Mouse (Mus musculus) testis, postnatal 10 days (tissue): ENCODE measurements around the gene Gm42420.

ENCODE experiments used
- DNase-seq: peaks from one replicate; pipeline ENCODE4 v3.0.0; 2021; ENCODE audit warnings: low spot score

Gene Gm42420

DNA sequence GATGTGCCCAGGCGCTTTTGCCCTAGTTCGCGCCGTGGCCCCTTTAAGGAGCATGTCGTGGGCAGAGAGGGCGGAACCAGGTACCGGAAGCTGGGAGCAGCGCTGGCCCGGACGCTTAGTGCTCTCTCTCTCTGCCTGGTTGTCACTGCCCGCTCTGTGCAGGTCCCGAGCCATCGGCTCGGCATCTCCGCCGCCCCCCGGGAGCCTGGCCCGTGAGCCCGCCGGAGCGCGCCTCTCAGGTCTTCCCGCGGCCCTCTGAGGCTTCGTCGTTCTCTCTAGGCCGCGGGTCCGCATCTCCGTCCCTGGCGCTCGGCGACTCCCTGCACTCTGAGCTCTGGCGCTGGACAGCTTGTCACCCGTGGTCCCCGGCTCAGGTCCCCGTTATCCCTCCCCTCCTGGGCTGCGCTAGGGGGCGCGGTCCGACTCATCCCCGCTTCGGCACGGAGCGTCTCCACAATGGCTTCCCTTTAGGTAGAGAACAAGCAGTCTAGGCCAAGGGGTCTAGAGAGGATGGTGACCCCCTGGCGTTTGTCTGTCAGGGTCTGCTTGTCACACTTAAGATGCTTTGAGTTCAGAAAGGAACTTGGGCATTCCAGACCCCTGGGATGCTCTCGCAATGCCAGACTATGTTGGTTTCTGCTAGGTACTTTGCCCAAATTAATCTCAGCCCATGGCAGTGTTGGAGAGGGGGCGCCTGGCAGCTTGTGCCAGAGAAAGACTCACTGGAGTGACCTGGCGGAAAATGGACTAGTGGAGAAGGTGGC, 11.6 kb upstream of the Gm42420 start, which contains the start of gene Adck2:
Gene Adck2 (plus strand): TSS at position 83 of the 764 bp plus-strand sequence.
- peak; percentile 75 for DNase-seq

DNA sequence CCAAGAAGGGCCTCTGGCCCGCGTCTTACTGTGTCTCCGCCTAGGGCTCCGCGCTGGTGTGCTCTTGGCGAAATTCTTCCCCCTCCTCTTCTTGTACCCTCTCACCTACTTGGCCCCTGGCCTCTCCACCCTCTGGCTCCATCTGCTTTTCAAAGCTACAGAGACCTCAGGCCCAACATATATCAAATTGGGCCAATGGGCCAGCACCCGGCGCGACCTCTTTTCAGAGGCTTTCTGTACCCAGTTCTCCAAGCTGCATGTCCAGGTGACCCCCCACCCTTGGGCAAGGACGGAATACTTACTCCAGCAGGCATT, 11.0 kb upstream of the Gm42420 start:
- no peak for DNase-seq

DNA sequence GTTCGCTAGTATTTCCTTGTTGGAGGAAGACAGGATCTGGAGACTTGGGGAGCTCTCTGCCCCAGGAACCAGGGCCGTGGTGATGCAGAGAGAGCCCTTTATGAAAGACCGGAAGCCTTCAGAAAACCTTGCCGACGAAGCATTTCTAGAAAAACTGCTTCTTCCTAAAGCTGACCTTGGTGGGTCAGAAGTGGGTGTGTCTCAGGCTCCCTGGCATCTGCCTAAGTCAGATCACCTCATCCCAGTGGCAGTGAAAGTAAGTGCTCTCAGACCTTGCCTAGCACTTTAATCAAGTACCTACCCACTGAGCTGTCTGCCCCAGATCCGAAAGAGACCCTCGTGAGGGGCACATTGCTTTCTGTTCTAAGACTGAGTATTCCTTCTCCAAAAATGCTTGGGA, 10.6 kb upstream of the Gm42420 start:
- no peak for DNase-seq

DNA sequence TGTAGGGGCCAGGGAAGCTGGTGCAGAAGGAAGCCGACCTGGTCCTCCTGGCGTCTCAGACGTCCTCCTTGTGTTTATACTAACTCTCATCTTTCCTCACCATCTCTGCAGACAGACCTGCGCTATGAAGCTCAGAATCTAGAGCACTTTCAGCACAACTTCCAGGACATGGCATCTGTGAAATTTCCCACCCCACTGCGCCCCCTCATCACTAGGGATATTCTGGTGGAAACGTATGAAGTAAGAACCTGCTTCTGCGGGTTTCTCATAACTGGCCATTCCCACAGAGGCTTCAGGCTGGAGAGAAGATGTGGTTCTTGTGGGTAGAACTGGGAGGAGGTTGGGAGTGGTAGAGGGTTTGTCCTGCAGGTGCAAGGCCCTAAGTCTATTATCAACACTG, 6.0 kb upstream of the Gm42420 start:
- no peak for DNase-seq

DNA sequence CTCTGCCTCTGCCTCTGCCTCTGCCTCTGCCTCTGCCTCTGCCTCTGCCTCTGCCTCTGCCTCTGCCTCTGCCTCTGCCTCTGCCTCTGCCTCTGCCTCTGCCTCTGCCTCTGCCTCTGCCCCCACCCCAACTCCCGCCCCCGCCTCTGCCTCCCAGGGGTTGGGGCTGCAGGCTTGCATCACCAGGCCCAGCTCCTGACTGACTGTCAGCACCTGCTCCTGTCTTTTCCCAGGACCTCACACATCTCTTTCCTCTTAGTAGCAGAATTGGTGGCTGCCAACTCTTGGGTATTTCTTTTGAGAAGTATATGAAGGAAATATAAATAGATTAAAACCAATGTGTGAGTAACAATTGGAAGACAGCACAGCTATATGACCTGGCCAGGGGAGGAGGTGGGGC, 5.0 kb upstream of the Gm42420 start:
- DNase-seq: no peak

DNA sequence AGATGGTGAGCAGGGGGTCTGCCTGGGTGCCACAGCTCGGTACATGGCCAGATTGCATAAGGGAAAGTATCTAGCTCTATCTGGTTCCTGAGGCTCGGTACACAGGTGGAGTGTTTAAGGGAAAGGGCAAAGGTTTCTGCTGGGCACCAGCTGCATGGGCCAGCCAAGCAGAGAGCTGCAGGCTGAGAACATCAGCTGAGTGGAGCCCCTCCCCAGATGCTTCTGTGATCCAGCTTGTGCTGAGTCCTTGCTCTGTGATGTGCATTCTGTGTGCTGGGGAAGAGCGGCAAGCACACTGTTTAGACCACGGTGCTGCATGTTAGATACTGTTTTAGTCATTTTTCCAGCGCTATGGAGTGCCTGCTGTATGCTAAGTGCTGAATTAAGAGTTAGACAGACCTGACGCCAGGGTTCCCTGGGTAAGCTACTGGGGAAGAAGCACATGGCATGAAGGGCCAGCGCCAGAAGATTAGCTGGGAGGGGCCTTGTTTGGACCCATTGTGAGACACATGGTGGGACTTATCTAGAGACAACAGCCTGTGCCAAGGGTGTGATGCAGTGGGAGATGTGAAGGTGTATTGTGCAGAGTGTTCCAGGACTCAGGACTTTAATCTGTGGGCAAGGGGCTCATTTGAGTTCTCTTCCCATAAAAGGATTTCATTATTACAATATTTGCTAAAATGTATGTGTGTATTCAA, 4.3 kb upstream of the Gm42420 start:
- no peak for DNase-seq

DNA sequence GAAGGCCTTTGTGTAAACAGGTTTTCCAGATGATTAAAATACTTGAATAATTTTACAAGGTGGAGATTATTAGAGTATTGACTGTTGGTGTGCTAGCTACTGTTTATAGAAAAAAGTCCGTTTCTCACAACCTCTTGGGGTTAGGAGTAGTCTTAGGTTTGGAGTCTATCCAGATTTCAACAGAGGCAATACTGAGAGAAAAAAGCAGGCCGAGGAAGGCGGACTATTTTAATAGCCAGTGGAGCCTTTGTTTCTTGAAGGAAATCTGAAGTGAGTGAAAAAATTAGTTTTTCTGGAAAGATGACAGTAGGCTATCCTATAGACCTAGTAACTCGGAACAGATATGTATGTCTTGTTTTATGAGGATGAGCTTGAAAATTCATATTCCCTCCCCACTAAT, 5.9 kb downstream of the Gm42420 start:
- DNase-seq: no peak

DNA sequence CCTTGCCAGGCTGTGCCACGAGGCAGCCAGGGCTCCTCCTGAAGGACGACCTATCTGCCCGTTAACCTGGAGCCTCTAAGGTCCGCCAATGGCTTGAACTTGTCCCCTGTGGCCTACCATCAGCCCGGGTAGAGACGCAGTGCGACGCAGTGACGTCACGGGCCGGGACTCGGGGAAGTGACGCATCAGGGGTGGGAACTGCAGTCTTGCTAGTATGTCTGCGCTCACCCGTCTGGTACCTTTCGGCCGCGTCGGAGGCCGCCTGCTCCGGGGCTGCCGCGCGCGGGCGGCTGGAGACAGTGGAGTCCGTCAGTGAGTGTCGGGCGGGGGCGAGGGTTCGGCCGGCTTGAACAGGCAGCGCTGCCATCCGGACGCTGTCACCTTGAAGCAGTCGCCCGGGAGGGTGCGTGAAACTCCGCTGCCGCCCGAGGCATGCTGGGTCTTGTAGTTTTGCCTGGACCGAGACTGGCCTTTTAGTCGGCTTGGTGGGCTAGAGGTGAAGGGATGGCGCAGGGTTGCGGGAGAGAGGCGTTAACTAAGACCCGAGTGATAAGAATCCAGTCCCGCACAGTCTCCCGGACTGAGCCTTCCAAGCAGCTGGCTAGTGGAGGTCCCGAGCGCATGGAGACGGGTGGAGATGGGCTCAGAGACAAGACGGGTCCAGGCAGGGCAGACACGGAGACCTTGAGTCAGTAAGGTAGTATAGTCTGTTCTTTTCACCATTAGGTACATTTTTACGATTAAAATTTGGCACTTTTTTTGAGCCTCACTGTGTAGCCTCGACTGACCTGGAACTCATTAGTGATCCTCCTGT, 7.1 kb downstream of the Gm42420 start, which contains the start of gene Ndufb2:
Gene Ndufb2 (plus strand): TSS at position 174 of the 814 bp plus-strand sequence.
- peak; percentile 95 for DNase-seq

DNA sequence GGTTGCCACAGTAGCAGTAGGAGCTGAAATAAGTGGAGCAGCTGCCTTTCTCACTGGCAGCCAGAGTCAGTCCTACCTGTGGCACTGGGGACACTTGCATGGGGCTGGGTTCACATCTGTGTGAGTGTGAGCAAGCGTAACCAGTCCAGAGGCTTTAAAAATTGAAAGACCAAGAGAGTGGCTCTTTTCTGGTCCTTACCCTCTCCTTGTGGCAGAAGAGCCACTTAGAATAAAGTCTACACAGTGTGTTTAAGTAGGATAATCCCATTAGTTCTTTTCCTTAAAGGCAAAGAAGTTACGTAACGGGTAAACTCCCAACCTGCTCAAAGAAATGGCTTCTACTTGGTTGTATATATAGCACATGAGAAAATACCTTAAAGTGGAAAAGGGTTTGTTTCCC, 15.3 kb downstream of the Gm42420 start:
- DNase-seq: no peak

DNA sequence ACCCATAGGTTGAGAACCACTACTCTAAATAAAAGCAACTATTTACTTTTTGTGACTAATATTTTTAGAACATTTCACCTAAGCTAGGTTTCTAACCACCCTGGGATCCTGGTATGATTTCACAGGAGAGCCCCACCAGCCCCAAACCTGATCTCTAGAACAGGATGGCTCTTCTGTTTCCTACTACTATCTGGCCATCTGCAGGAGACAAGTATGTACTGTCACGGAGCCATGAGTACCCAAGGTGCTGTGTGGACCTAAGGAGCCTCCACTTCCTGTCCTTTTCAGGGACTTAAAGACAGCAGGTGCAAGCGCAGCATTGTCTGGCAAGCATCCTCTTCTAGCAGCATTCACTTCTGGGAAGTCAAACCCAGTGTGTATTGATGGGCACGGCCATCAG, 16.3 kb downstream of the Gm42420 start:
- no peak for DNase-seq

DNA sequence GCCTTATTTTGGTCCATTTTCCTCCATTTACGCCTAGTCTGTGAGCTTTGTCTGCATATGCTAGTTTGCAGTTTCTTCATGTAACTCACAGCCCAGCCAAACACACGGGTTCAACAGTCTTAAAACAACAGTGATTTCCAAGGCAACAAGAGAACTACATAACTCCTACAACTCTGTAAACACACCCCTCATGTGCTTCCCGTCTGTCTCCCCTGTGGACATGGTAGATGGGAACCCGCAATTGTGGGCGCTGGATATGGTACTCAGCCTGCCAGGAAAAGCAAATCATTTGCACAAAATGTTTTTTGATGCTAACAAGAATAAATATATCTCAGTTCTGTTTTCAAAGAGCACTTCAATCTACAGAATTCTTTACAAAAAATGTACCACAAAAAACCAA, 19.0 kb downstream of the Gm42420 start:
- no peak for DNase-seq

DNA sequence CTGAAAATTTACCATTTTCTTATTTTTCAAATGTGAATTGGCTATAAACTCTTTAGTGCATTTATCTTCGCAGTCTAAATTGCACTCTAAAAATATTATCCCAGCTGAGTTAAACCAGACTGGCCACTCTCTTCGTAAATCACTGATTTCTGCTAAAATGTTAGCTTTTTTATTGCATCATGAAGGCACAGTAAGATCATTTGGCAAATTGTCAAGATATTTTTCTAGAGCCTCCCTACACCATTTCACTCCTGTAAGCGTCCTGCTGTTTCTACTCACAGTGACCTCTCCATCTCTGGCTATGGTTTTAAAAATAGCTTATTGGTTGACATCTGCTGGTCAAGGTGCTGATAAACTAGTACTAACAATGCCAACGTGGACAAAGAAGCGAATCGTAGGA, 20.5 kb downstream of the Gm42420 start:
- DNase-seq: no peak

DNA sequence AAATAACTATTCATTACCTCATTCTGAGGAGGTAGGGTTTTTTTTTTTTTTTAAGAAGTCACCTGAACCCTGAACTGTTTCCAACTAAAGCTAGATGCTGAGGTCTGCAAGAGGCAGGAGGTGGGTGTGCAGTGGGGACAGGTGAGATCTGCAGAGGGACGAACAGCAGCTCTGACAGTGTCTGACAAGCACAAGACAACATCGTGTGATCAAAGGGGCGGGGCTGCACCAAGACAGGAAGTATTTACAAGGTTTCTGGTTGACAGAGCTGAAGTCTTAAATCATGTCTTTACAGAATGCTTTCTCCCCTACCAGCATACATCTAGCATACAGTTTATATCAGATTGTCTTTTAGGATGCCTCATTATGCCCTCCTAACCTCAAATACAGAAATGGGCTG, 21.3 kb downstream of the Gm42420 start:
- DNase-seq: no peak

DNA sequence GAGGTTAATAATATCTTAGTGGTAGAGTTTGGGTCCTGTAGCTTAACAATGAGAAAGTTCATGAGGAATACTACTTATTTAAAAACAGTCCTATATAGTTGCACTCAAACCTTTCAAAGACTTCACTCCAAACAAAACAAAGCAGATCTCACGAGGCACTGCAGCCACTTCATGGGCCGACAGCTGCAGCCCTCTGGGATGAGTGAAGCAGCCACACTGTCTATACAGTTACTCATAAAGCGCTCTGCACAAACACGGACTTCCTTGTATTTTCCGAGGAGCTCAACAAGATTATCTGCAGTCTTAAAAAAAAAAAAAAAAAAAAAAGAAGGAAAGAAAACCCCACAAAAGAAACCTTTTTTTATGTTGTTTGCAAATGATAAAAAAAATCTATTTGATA, 21.8 kb downstream of the Gm42420 start:
- DNase-seq: no peak

DNA sequence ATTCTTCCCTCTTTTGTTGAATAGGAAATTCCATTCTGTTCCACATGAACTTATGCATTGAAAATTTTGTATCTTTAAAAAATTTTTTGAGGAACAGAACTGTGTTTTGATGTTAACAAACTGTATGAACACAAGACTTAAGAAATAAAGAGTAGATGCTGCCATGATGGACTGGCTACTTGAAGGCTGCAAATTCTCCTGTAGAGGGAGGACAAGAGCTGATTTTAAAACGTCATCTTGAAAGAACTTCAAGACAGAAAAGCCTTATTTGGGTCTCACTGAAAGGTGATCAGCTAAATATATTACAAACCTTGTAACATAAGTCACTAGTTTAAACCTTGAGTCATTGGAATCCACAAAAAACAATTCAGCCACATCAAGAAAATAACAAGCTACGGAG, 24.7 kb downstream of the Gm42420 start:
- DNase-seq: no peak

DNA sequence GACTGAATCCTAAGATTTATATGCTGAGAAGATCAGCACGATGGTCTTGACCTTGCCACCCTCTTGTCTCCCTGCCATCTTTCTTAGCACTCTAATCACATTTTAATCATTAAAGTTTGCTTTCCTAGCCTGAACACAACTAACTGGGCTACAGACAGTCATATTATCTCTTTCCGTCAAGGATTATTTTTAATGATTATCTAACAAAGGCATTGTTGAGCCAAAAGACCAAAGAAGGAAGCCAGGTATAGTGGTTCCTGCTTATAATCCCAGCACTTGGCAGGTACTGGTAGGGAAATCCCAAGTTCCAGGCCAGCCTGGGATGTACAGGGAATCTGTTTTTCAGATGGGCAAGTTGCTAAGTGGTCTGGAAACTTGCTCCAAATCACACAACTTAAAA, 25.7 kb downstream of the Gm42420 start:
- DNase-seq: no peak
